Mouse (Mus musculus): ENCODE data around the gene 2410015M20Rik. TPM values are rescaled to one million over a fixed set of nuclear protein-coding genes. Genes with fewer than 3 reads are reported as not detected.

Gene 2410015M20Rik
- total and polyA plus RNA-seq, 3 experiments: 274 to 334 TPM; not detected in 1

- Histone ChIP-seq H3K4me1 (ENCODE audit: control insufficient read depth in 1 of 2, insufficient read depth in 2 of 2, low read length in 2 of 2) (no peaks in the 10 kb centered on the region), H3K9ac (ENCODE audit: control insufficient read depth, low read depth, low read length, poor library complexity, severe bottlenecking) (no peak overlapping the region), H3K4me3 (ENCODE audit: control insufficient read depth in 1 of 2, insufficient read depth in 1 of 2, low read depth in 2 of 2, low read length in 2 of 2) (no peak overlapping the region), H3K27ac (ENCODE audit: control insufficient read depth, low read depth, low read length) (no peak overlapping the region), H3K27me3 (ENCODE audit: control insufficient read depth in 1 of 2, insufficient read depth in 2 of 2, low read length in 2 of 2) (no peaks in the 10 kb centered on the region), H3K36me3 (ENCODE audit: control insufficient read depth in 1 of 2, insufficient read depth in 2 of 2, low read length in 2 of 2) (no peaks in the 10 kb centered on the region), H3K9me3 (replicated peaks; ENCODE audit: insufficient read depth, low read length) (no peaks in the 10 kb centered on the region), H3K79me2 (ENCODE audit: control insufficient read depth, insufficient read depth, low read length, poor library complexity) (no peaks in the 10 kb centered on the region)
- no peak for DNase-seq (ENCODE audit: low read depth, low spot score)
- TF ChIP-seq NRF1 (IDR thresholded peaks at IDR 0.05; ENCODE audit: insufficient read depth, low read depth, low read length, poor library complexity, severe bottlenecking) (no peak), MEF2A (IDR thresholded peaks at IDR 0.05; ENCODE audit: extremely low read depth, insufficient replicate concordance, low read depth, low read length, poor library complexity, severe bottlenecking) (no peak), USF1 (IDR thresholded peaks at IDR 0.05; ENCODE audit: low read depth, low read length) (no peak), TAL1 (IDR thresholded peaks at IDR 0.05; ENCODE audit: low read length) (no peak), EP300 (IDR thresholded peaks at IDR 0.05; ENCODE audit: low read depth in 1 of 2, low read length in 2 of 2) (no peak), UBTF (IDR thresholded peaks at IDR 0.05; ENCODE audit: borderline replicate concordance, insufficient read depth, low read depth, low read length) (no peak), CHD2 (IDR thresholded peaks at IDR 0.05; ENCODE audit: low read length) (no peak), CHD1 (IDR thresholded peaks at IDR 0.05; ENCODE audit: low read depth, low read length) (no peak), MYC (IDR thresholded peaks at IDR 0.05; ENCODE audit: low read depth, low read length) (no peak)
These were observed 45.7 kb upstream of the 2410015M20Rik start for GRCm38 (mm10) chr17:56655311-56655710.

GRCm38 (mm10) chr17:56654771-56655170 is 45.2 kb upstream of the 2410015M20Rik start:
- Histone ChIP-seq H3K36me3 (ENCODE audit: control insufficient read depth in 1 of 2, insufficient read depth in 2 of 2, low read length in 2 of 2) (no peaks in the 10 kb centered on the region), H3K27me3 (ENCODE audit: control insufficient read depth in 1 of 2, insufficient read depth in 2 of 2, low read length in 2 of 2) (no peaks in the 10 kb centered on the region), H3K4me3 (ENCODE audit: control insufficient read depth in 1 of 2, insufficient read depth in 1 of 2, low read depth in 2 of 2, low read length in 2 of 2) (no peak overlapping the region), H3K9ac (ENCODE audit: control insufficient read depth, low read depth, low read length, poor library complexity, severe bottlenecking) (no peak overlapping the region), H3K4me1 (ENCODE audit: control insufficient read depth in 1 of 2, insufficient read depth in 2 of 2, low read length in 2 of 2) (no peaks in the 10 kb centered on the region), H3K9me3 (replicated peaks; ENCODE audit: insufficient read depth, low read length) (no peaks in the 10 kb centered on the region), H3K79me2 (ENCODE audit: control insufficient read depth, insufficient read depth, low read length, poor library complexity) (no peaks in the 10 kb centered on the region), H3K27ac (ENCODE audit: control insufficient read depth, low read depth, low read length) (no peak overlapping the region)
- TF ChIP-seq ZNF384 (IDR thresholded peaks at IDR 0.05; ENCODE audit: low read depth, low read length): no peak
- TF ChIP-seq MAX (IDR thresholded peaks at IDR 0.05; ENCODE audit: low read length): no peak
- no peak for TF ChIP-seq ETS1 (IDR thresholded peaks at IDR 0.05; ENCODE audit: low read depth, low read length)
- no peak for TF ChIP-seq ZKSCAN1 (IDR thresholded peaks at IDR 0.05; ENCODE audit: low read depth, low read length)
- no peak for TF ChIP-seq MEF2A (IDR thresholded peaks at IDR 0.05; ENCODE audit: extremely low read depth, insufficient replicate concordance, low read depth, low read length, poor library complexity, severe bottlenecking)
- TF ChIP-seq TBP (IDR thresholded peaks at IDR 0.05; ENCODE audit: low read depth, low read length): no peak
- no peak for TF ChIP-seq CTCF (IDR thresholded peaks at IDR 0.05 in 2 of 3, conservative IDR thresholded peaks at IDR 0.05 in 1 of 3; ENCODE audit: control insufficient read depth in 1 of 3, insufficient read depth in 1 of 3, low read depth in 2 of 3, low read length in 3 of 3, poor library complexity in 1 of 3, severe bottlenecking in 1 of 3)
- TF ChIP-seq GATA1 (IDR thresholded peaks at IDR 0.05; ENCODE audit: low read depth, low read length): no peak
- TF ChIP-seq RAD21 (IDR thresholded peaks at IDR 0.05; ENCODE audit: low read depth, low read length): no peak
- no peak for DNase-seq (ENCODE audit: low read depth, low spot score)

Measured in MEL (cell line).